Mouse (Mus musculus) heart, adult 2 months (tissue): Measurements from ENCODE around the gene 1700066M21Rik. TPM values are rescaled to one million over a fixed set of nuclear protein-coding genes. Genes with fewer than 3 reads are reported as not detected.

Source experiments
- DNase-seq, 2 experiments: peaks; one replicate each; pipeline ENCODE4 v3.0.0; 2021
- H3K27ac ChIP-seq: fragments of 200-600 bp; 2 replicates; pipeline ENCODE4 v1.8.1; 2022
- H3K27me3 ChIP-seq: fragments of 200-500 bp; 2 replicates; pipeline ENCODE4 v1.6.1; 2012; ENCODE audit warnings: mild to moderate bottlenecking, low read length, inconsistent platforms, mixed read lengths; ENCODE audit not compliant: control insufficient read depth, insufficient read depth
- H3K36me3 ChIP-seq: fragments of 200-500 bp; 2 replicates; pipeline ENCODE4 v1.6.1; 2012; ENCODE audit warnings: low read length, inconsistent platforms; ENCODE audit not compliant: control insufficient read depth, insufficient read depth
- H3K4me1 ChIP-seq: fragments of 200-500 bp; 2 replicates; pipeline ENCODE4 v1.6.1; 2011; ENCODE audit warnings: low read length; ENCODE audit not compliant: control insufficient read depth, insufficient read depth
- H3K4me3 ChIP-seq: fragments of 200-600 bp; 2 replicates; pipeline ENCODE4 v1.8.1; 2022
- H3K79me2 ChIP-seq: fragments of 200-500 bp; replicated peaks from 2 replicates; pipeline ENCODE4 v1.6.1; 2012; ENCODE audit warnings: mild to moderate bottlenecking, inconsistent platforms, low read length, moderate library complexity, mixed read lengths; ENCODE audit not compliant: control insufficient read depth, insufficient read depth
- H3K9ac ChIP-seq: fragments of 200-500 bp; 2 replicates; pipeline ENCODE4 v1.6.1; 2012; ENCODE audit warnings: low read depth, mild to moderate bottlenecking, control low read depth, inconsistent platforms, low read length, mixed read lengths
- CTCF ChIP-seq: fragments of 200-600 bp; IDR thresholded peaks from 2 replicates; pipeline ENCODE4 v1.8.1; 2022; ENCODE audit warnings: antibody characterized with exemption, mild to moderate bottlenecking, moderate library complexity
- EP300 ChIP-seq: fragments of 200-500 bp; IDR thresholded peaks from 2 replicates; pipeline ENCODE4 v1.6.1; 2011; ENCODE audit warnings: low read depth, low read length, control low read depth; ENCODE audit not compliant: insufficient read depth
- POLR2A ChIP-seq: fragments of 200-500 bp; IDR thresholded peaks from 2 replicates; pipeline ENCODE4 v1.6.1; 2011; ENCODE audit warnings: mild to moderate bottlenecking, low read depth, low read length, control low read depth; ENCODE audit not compliant: insufficient read depth
- WGBS: fragments of 180-500 bp; shearing (Covaris S2); methylation state at CpG from one replicate; pipeline ENCODE4 v1.1.7; 2018; 5-methylcytosine and 5-hydroxymethylcytosine counted together
- intact Hi-C: fragments of 180-260 bp; cut with DNase I; formaldehyde crosslinking; loops from one replicate; pipeline ENCODE4 v1.15.1; 2025
- polyA plus RNA-seq: library from polyadenylated mRNA; depleted of rRNA; stranded (reverse); fragments of >200 nt; gene quantifications from 2 replicates; pipeline ENCODE4 v1.2.3, GENCODE M21; 2012
- total RNA-seq, 2 experiments: library from RNA; stranded (reverse); gene quantifications; 2 replicates each; pipeline ENCODE4 v1.2.3; 2021

1700066M21Rik gene
- total and polyA plus RNA-seq, 3 experiments: 1.3 to 2.0 (median 1.9) TPM

GRCm38 (mm10) chr1:57367446-57367845, 10.0 kb upstream of the 1700066M21Rik start:
- Histone ChIP-seq H3K27me3 (no peaks in the 10 kb centered on the region), H3K36me3 (no peaks in the 10 kb centered on the region), H3K4me1 (no peaks in the 10 kb centered on the region), H3K79me2 (no peaks in the 10 kb centered on the region), H3K9ac (no peak overlapping the region), H3K27ac (no peak overlapping the region), H3K4me3 (no peak overlapping the region)
- intact Hi-C loops: no loop called here
- WGBS: 87% methylated on average over 3 of the region's 3 CpGs
- DNase-seq: no peak
- TF ChIP-seq POLR2A (no peak), EP300 (no peak)

- H3K79me2 ChIP-seq: no peaks in the 10 kb centered on the region
- H3K36me3 ChIP-seq: no peaks in the 10 kb centered on the region
- no peak overlapping the region for H3K4me3 ChIP-seq
- no peaks in the 10 kb centered on the region for H3K27me3 ChIP-seq
- TF ChIP-seq EP300: no peak
- no peak for TF ChIP-seq POLR2A
- TF ChIP-seq CTCF: no peak
- intact Hi-C loops: no loop called here
- H3K4me1 ChIP-seq: no peaks in the 10 kb centered on the region
- WGBS: 79% methylated on average over 4 of the region's 4 CpGs
- no peak for DNase-seq
- no peak overlapping the region for H3K9ac ChIP-seq
- no peak overlapping the region for H3K27ac ChIP-seq
Observed at GRCm38 (mm10) chr1:57369111-57369510, 8.3 kb upstream of the 1700066M21Rik start.

- Histone ChIP-seq H3K4me1 (no peaks in the 10 kb centered on the region), H3K9ac (no peak overlapping the region), H3K36me3 (no peaks in the 10 kb centered on the region), H3K79me2 (no peaks in the 10 kb centered on the region), H3K4me3 (no peak overlapping the region), H3K27ac (no peak overlapping the region), H3K27me3 (no peaks in the 10 kb centered on the region)
- DNase-seq: no peak
- no peak for TF ChIP-seq POLR2A
- TF ChIP-seq EP300: no peak
- no peak for TF ChIP-seq CTCF
- 63% methylated on average over 4 of the region's 4 CpGs for WGBS
- intact Hi-C loops: no loop called here
Observed at GRCm38 (mm10) chr1:57370451-57370850, 7.0 kb upstream of the 1700066M21Rik start.

GRCm38 (mm10) chr1:57375276-57375675, 2.1 kb upstream of the 1700066M21Rik start:
- intact Hi-C loops: no loop called here
- WGBS: 83% methylated on average over 2 of the region's 2 CpGs
- TF ChIP-seq EP300 (no peak), POLR2A (no peak), CTCF (no peak)
- no peak overlapping the region for H3K27ac ChIP-seq
- no peaks in the 10 kb centered on the region for H3K4me1 ChIP-seq
- no peak overlapping the region for H3K4me3 ChIP-seq
- no peaks in the 10 kb centered on the region for H3K27me3 ChIP-seq
- H3K36me3 ChIP-seq: no peaks in the 10 kb centered on the region
- H3K9ac ChIP-seq: no peak overlapping the region
- no peak for DNase-seq
- H3K79me2 ChIP-seq: no peaks in the 10 kb centered on the region

- H3K9ac ChIP-seq: no peak overlapping the region
- H3K27me3 ChIP-seq: no peaks in the 10 kb centered on the region
- H3K79me2 ChIP-seq: no peaks in the 10 kb centered on the region
- WGBS: 54% methylated on average over 6 of the region's 6 CpGs
- DNase-seq: no peak
- H3K27ac ChIP-seq: no peak overlapping the region
- H3K4me3 ChIP-seq: peak overlapping the region; percentile 83; the same call in 1 of the 2 replicates
- H3K4me1 ChIP-seq: no peaks in the 10 kb centered on the region
- no peaks in the 10 kb centered on the region for H3K36me3 ChIP-seq
- TF ChIP-seq CTCF (no peak), EP300 (no peak), POLR2A (no peak)
- intact Hi-C loops: loop anchor here (1.0 kb wide), 1 partner anchor 29 kb away; the partner anchor contains the start of gene Maip1
Observed at GRCm38 (mm10) chr1:57376806-57377205, 614 bp upstream of the 1700066M21Rik start.

- no peak for DNase-seq
- no peak overlapping the region for H3K4me3 ChIP-seq
- no peaks in the 10 kb centered on the region for H3K36me3 ChIP-seq
- no peaks in the 10 kb centered on the region for H3K27me3 ChIP-seq
- intact Hi-C loops: no loop called here
- H3K79me2 ChIP-seq: no peaks in the 10 kb centered on the region
- no peaks in the 10 kb centered on the region for H3K4me1 ChIP-seq
- H3K9ac ChIP-seq: no peak overlapping the region
- TF ChIP-seq EP300 (no peak), CTCF (no peak), POLR2A (no peak)
- H3K27ac ChIP-seq: no peak overlapping the region
Observed at GRCm38 (mm10) chr1:57386519-57386918, 9.1 kb downstream of the 1700066M21Rik start.

GRCm38 (mm10) chr1:57387876-57388275, 10.5 kb downstream of the 1700066M21Rik start:
- 65% methylated on average over 2 of the region's 2 CpGs for WGBS
- H3K9ac ChIP-seq: no peak overlapping the region
- DNase-seq: no peak
- no peaks in the 10 kb centered on the region for H3K79me2 ChIP-seq
- H3K4me3 ChIP-seq: no peak overlapping the region
- intact Hi-C loops: no loop called here
- no peaks in the 10 kb centered on the region for H3K4me1 ChIP-seq
- no peak for TF ChIP-seq EP300
- TF ChIP-seq POLR2A: no peak
- no peak for TF ChIP-seq CTCF
- H3K27me3 ChIP-seq: no peaks in the 10 kb centered on the region
- H3K27ac ChIP-seq: no peak overlapping the region
- no peaks in the 10 kb centered on the region for H3K36me3 ChIP-seq
